Mouse (Mus musculus) inflammation-experienced regulatory T-cells, adult 6 months (primary cell): ENCODE results near the gene Pbx3. TPM values are rescaled to one million over a fixed set of nuclear protein-coding genes. Genes with fewer than 3 reads are reported as not detected.

Source experiments
- ATAC-seq: one replicate; pipeline ENCODE4 v1.8.0; 2017
- polyA plus RNA-seq, 3 experiments: library from polyadenylated mRNA; unstranded; fragments of 100-300 nt; shearing (Covaris generic); gene quantifications; one replicate each; pipeline ENCODE4 v1.2.1; 2017

Pbx3 gene
- 1 to 10 TPM; 1.2 to 3.4 (median 1.6) TPM for polyA plus RNA-seq

GRCm38 (mm10) chr2:34372305-34373301, at the start of gene Pbx3:
Gene Pbx3 (minus strand): TSS chr2:34373142.
- ATAC-seq: peak; percentile 79

- no peak for ATAC-seq
Observed at GRCm38 (mm10) chr2:34420256-34420655, 47.3 kb upstream of the Pbx3 start.

- no peak for ATAC-seq
Observed at GRCm38 (mm10) chr2:34409741-34410340, 36.9 kb upstream of the Pbx3 start.

- ATAC-seq: no peak
Observed at GRCm38 (mm10) chr2:34408341-34408740, 35.4 kb upstream of the Pbx3 start.

GRCm38 (mm10) chr2:34407596-34407995, 34.7 kb upstream of the Pbx3 start:
- no peak for ATAC-seq

- peak; percentile 100 for ATAC-seq
Observed at GRCm38 (mm10) chr2:34406601-34407464, 33.9 kb upstream of the Pbx3 start, which contains the start of gene Mapkap1. Gene Mapkap1 (plus strand): TSS chr2:34406771.

DNA sequence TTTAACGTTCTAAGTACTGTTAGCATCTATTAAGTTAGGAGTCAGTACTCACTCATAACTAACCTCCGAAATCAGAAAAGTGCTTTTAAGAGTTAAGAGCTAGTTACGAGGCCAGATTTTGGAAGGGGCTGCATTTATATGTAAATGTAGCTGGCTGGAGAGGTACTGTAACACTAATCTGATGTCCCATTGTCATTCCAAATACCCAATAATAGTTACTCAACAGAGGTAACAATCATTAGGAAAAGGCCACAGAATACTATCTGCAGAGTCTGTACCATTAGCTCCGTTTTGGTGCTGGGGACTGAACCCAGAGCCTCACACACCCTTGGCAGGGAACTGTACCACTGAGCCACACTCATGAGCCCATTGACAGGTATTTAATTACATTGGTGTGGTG, 26.6 kb upstream of the Pbx3 start:
- ATAC-seq: no peak

- ATAC-seq: no peak
Observed at GRCm38 (mm10) chr2:34378930-34379329, 6.0 kb upstream of the Pbx3 start.

DNA sequence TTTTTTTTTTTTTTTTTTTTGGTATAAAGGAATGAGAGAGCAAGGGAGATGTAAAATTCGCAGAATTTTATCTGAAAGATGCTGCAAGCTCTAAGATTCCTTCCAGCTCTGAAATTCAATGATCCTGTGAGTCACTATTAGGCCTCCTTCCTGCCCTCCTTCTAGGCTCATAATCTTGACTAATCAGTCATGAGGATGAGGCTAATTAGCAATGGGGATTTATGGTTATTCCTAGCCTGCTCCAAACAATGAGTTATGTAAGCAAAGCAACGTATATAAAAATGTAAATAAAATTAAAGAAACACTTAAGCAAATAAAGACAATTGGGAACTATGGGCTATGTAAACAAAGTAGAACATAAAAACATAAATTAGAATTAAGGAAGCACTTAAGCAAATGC, 1.4 kb upstream of the Pbx3 start:
- ATAC-seq: no peak

GRCm38 (mm10) chr2:34373886-34374285, 944 bp upstream of the Pbx3 start:
- ATAC-seq: no peak

DNA sequence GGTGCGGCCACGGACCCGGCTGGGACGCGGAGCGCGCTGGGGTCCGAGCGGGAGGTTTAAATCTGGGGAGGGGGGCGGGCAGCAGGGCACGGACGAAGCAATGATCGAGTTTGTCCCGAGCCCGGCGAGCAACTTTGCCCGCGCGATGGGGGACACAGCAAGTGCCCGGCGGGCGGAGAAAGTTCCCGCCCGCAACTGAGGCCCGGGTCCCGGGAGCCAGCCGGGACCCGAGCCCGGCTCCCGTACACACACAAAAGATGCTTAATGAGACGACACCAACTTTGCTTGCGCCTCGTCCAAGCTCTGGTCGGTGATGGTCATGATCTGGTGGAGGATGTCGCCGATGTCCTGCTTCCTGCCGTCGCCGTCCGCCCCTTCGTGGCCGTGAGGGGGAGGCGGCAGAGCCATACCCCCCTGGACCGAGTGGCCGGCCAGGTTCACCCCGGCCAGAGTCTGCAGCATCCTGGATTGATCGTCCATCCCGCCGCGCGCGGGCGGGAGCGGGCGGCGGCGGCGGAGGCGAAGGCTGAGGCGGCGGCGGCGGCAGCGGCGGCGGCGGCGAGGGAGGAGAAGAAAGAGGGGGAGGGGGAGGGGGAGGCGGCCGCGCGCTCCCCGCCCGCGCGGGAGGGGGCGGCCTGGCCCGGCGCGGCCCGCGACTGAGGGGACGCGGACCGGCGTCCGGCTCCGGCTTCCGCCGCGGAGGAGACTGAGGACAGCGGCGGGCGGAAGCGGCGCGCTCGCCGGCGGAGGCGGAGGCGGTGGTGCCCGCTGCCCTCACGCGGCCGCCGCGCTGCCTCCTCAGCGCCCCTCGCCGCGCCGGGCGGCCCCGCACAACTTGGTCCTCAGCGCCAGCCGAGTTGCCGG, 1.3 kb downstream of the Pbx3 start:
- peak; percentile 8 for ATAC-seq

GRCm38 (mm10) chr2:34370725-34371440, 2.1 kb downstream of the Pbx3 start:
- ATAC-seq: no peak

DNA sequence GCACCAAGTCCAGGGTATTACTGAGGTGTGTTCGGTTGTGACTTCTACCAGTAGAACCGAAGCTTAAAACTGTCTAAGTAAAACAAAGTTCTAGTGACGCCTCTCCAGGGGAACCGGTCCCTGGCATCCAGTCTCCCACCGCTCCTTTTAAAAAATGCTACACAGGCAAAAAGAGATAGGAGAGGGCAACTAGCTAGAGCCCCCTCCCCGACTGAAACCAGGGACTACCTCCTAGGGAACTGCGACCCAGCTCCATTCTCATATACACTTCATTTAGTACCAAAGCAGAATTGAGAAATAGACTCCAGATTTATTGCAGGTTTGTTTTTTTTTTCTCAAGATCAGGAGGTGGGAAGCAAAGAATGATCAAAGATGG, 2.6 kb downstream of the Pbx3 start:
- ATAC-seq: no peak

- ATAC-seq: no peak
Observed at GRCm38 (mm10) chr2:34368396-34368795, 4.5 kb downstream of the Pbx3 start.

- no peak for ATAC-seq
Observed at GRCm38 (mm10) chr2:34367024-34367423, 5.9 kb downstream of the Pbx3 start.

GRCm38 (mm10) chr2:34363678-34364077, 9.3 kb downstream of the Pbx3 start:
- no peak for ATAC-seq

GRCm38 (mm10) chr2:34355801-34356211, 17.1 kb downstream of the Pbx3 start:
- ATAC-seq: no peak

DNA sequence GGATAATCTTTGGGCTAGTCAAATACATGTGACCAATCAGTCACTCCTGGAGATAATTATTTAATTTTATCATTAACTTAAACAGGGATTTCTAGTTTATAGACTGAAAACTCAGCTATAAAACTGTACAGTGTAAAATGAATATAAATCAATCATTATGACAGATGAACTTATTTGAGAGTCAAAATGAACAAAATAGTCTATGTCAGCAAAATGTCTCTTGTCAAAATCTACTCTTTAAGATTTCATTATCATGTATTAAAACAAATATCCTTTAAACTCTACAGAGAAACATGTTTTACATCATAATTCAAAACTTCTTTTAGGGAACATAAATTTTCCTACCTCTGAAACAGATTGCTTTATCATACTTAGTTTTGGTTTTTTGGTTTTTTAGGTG, 20.9 kb downstream of the Pbx3 start:
- no peak for ATAC-seq

DNA sequence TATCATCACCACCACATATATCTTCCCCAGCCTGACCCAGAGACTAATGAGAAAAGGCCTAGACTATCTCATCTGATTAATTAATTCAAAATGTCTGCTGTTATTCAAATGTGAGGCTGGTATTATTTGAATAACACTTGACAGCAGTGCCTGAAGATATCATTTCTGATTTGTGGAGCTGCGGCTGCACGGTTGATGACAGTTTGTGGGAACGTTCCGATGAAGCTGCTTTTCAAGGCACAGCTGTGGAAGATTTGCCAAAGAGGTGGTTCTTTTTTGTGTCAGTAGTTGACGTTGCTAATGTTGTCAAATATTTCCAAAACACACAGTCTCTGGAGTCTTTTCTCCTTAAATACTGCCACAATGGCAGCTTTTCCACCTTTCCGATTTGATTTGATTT, 25.8 kb downstream of the Pbx3 start:
- ATAC-seq: no peak

DNA sequence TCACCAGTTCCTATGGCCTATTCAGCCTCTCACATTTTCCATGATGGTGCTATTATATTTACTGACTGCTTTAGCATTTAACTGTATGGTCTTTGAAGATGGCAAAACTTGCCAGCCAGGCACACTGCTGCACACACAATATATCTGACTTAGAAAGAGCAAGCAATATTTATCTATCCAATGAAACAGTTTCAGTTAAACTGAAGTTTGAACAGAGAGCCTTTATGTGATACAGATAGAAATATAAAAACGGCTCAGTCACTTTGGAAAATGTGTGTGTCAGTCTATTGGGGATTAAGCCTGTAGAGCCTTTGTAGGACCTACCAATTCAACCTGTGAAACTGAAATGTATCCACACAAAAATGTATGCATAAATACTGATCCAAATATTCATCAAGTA, 74.3 kb downstream of the Pbx3 start:
- no peak for ATAC-seq

DNA sequence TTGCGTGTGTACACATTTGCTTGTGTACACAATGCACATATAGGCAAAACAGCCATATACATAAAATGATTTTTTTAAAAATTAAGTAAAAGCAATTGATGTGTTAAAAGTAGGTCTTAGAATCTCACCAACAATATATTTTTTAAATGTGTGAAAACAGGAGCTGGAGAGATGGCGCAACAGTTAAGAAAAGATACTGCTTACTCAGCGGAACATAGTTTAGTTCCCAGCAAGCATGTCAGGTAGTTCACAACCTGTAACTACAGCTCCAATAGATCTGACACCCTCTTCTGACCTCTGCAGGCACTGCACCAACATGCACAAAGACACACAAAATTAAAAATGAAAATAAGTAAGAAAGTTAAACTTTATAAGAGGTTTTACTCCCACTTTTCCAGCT, 74.7 kb downstream of the Pbx3 start:
- no peak for ATAC-seq
